8 mouse cellular contexts compared by ENCODE assay signal in genomic region chr2:72674229-72674628, GRCm38 (mm10).
A peak's percentile ranks its signal among the peaks of the same experiment; 100 is the strongest.
DNase-seq lines count a peak whose midpoint lies in the region; ATAC-seq and TF ChIP-seq lines count a peak whose summit lies in the region.

No protein-coding gene starts in this region.

- TF ChIP-seq POLR2A in kidney, adult 2 months (IDR thresholded peaks at IDR 0.05; ENCODE audit: low read depth, low read length) = no peak

- H3K9ac ChIP-seq in heart, embryonic 13.5 days = 0 out of 2 replicates have a peak overlapping the region, but pooled peaks have one; percentile 38
- H3K9ac ChIP-seq in stomach, postnatal 0 days (ENCODE audit: low read length) = no peak overlapping the region
- no peak overlapping the region for H3K9ac ChIP-seq in liver, postnatal 0 days (replicated peaks)

- no peak for TF ChIP-seq EP300 in stomach, postnatal 0 days (optimal IDR thresholded peaks at IDR 0.05)
- TF ChIP-seq EP300 in liver, postnatal 0 days (IDR thresholded peaks at IDR 0.05; ENCODE audit: low read depth) = no peak

- TF ChIP-seq CTCF in kidney, adult 2 months (conservative IDR thresholded peaks at IDR 0.05; ENCODE audit: insufficient read depth, insufficient read length, low read depth, low read length) = no peak
- TF ChIP-seq CTCF in stomach, postnatal 0 days (IDR thresholded peaks at IDR 0.05; ENCODE audit: low read depth) = no peak
- no peak for TF ChIP-seq CTCF in liver, postnatal 0 days (IDR thresholded peaks at IDR 0.05; ENCODE audit: low read depth)

- peak; percentile 8 for DNase-seq in kidney, adult 2 months
- no peak for DNase-seq in kidney, adult 8-10 months
- DNase-seq in embryo, embryonic 11.5 days (ENCODE audit: low read depth, low spot score) = peak; percentile 34
- peak; percentile 6 for DNase-seq in lung, postnatal 25 days (ENCODE audit: low spot score)
- DNase-seq in stomach, postnatal 0 days (ENCODE audit: low spot score) = peak; percentile 36
- DNase-seq in spleen, postnatal 36 days (ENCODE audit: low spot score in 2 of 2) = no peak
- no peak for DNase-seq in liver, postnatal 0 days

- H3K9me3 ChIP-seq in heart, embryonic 13.5 days = no peaks in the 10 kb centered on the region
- H3K9me3 ChIP-seq in stomach, postnatal 0 days (ENCODE audit: control insufficient read depth, low read length) = no peaks in the 10 kb centered on the region
- no peaks in the 10 kb centered on the region for H3K9me3 ChIP-seq in liver, postnatal 0 days (ENCODE audit: low read length)

- H3K27me3 ChIP-seq in kidney, adult 2 months (replicated peaks; ENCODE audit: control insufficient read depth, insufficient read depth, low read length) = no peaks in the 10 kb centered on the region
- no peaks in the 10 kb centered on the region for H3K27me3 ChIP-seq in heart, embryonic 13.5 days (replicated peaks)
- H3K27me3 ChIP-seq in stomach, postnatal 0 days (ENCODE audit: control insufficient read depth, insufficient read depth, low read length) = no peaks in the 10 kb centered on the region
- no peaks in the 10 kb centered on the region for H3K27me3 ChIP-seq in liver, postnatal 0 days (ENCODE audit: insufficient read depth, low read length)

- peak overlapping the region; percentile 21 for H3K4me2 ChIP-seq in heart, embryonic 13.5 days
- H3K4me2 ChIP-seq in stomach, postnatal 0 days (replicated peaks; ENCODE audit: low read depth) = no peak overlapping the region; the same call in 1 of the 2 replicates
- no peak overlapping the region for H3K4me2 ChIP-seq in liver, postnatal 0 days (ENCODE audit: low read depth, low read length)

- no peak for ATAC-seq in heart, embryonic 13.5 days (ENCODE audit: extremely low read depth, insufficient number of reproducible peaks, low FRiP score, low TSS enrichment)
- peak; percentile 71; the same call in 1 of the 2 replicates for ATAC-seq in stomach, postnatal 0 days (ENCODE audit: low FRiP score, low TSS enrichment)
- ATAC-seq in liver, postnatal 0 days = no peak

- 28% methylated on average over 4 of the region's 4 CpGs for WGBS in kidney, adult 2 months
- WGBS in heart, embryonic 13.5 days = 11% methylated on average over 4 of the region's 4 CpGs
- WGBS in stomach, postnatal 0 days = 17% methylated on average over 4 of the region's 4 CpGs
- WGBS in liver, postnatal 0 days (ENCODE audit: insufficient replicate concordance) = 25% methylated on average over 4 of the region's 4 CpGs

- H3K27ac ChIP-seq in kidney, adult 2 months (ENCODE audit: insufficient read depth, low read depth, low read length) = no peak overlapping the region
- no peak overlapping the region for H3K27ac ChIP-seq in heart, embryonic 13.5 days (replicated peaks)
- H3K27ac ChIP-seq in stomach, postnatal 0 days (replicated peaks) = no peak overlapping the region
- no peak overlapping the region for H3K27ac ChIP-seq in liver, postnatal 0 days (ENCODE audit: low read depth)

- no peaks in the 10 kb centered on the region for H3K36me3 ChIP-seq in kidney, adult 2 months (ENCODE audit: control insufficient read depth, insufficient read depth, low read length)
- H3K36me3 ChIP-seq in heart, embryonic 13.5 days = no peaks in the 10 kb centered on the region
- no peaks in the 10 kb centered on the region for H3K36me3 ChIP-seq in stomach, postnatal 0 days (ENCODE audit: control insufficient read depth, insufficient read depth, low read length)
- H3K36me3 ChIP-seq in liver, postnatal 0 days (replicated peaks; ENCODE audit: insufficient read depth, low read length) = no peaks in the 10 kb centered on the region

- H3K4me1 ChIP-seq in kidney, adult 2 months (ENCODE audit: control insufficient read depth, insufficient read depth, low read length) = no peaks in the 10 kb centered on the region
- H3K4me1 ChIP-seq in heart, embryonic 13.5 days = peaks cover 15% of the 10 kb centered on the region
- H3K4me1 ChIP-seq in stomach, postnatal 0 days (replicated peaks; ENCODE audit: control insufficient read depth, insufficient read depth) = no peaks in the 10 kb centered on the region
- no peaks in the 10 kb centered on the region for H3K4me1 ChIP-seq in liver, postnatal 0 days (ENCODE audit: insufficient read depth)

- H3K4me3 ChIP-seq in kidney, adult 2 months (ENCODE audit: insufficient read depth, low read depth, low read length) = no peak overlapping the region
- H3K4me3 ChIP-seq in heart, embryonic 13.5 days = no peak overlapping the region
- H3K4me3 ChIP-seq in stomach, postnatal 0 days (ENCODE audit: low read depth, low read length) = no peak overlapping the region
- no peak overlapping the region for H3K4me3 ChIP-seq in liver, postnatal 0 days (ENCODE audit: low read depth, low read length)

Comparison
In these comparisons a context has a peak if more than half of its experiments do, and no peak if none do; other contexts are left out.
1. DNase-seq: peak in kidney, adult 2 months (single experiment), embryo, embryonic 11.5 days (single experiment), lung, postnatal 25 days (single experiment) and stomach, postnatal 0 days (single experiment); none in kidney, adult 8-10 months (0 of 2), spleen, postnatal 36 days (0 of 2) and liver, postnatal 0 days (single experiment).